Mouse (Mus musculus): ENCODE measurements around the gene Fam168a. TPM values are rescaled to one million over a fixed set of nuclear protein-coding genes. Genes with fewer than 3 reads are reported as not detected.
A peak's percentile ranks its signal among the peaks of the same experiment; 100 is the strongest.

Fam168a gene
- polyA plus RNA-seq, 1 experiment from 2014 or later = 47.4 TPM

DNA sequence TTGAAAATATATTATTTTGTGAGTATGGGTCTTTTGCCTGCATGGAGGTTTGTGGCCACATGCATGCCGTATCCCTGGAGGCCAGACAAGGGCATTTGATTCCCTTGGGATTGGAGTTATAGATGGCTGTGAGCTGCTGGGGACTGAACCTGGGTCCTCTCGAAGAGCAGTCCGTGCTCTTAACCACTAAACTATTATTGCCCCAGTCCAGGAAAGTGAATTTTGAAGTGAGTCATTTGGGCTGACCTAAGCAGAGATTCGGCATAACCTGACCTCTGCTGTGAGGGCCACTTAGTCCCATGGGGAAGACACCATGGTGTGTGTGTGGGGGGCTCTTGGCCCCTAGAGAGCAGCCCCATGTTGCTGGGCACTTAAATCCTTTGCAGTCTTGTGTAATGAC is 164.9 kb downstream of the Fam168a start:
- H3K27ac ChIP-seq = no peak overlapping the region
- H3K4me1 ChIP-seq (replicated peaks) = no peaks in the 10 kb centered on the region
- H3K27me3 ChIP-seq (ENCODE audit: insufficient read depth, poor library complexity, severe bottlenecking) = no peaks in the 10 kb centered on the region
- no peaks in the 10 kb centered on the region for H3K9me3 ChIP-seq
- WGBS = 91% methylated on average over 4 of the region's 4 CpGs
- no peak overlapping the region for H3K4me3 ChIP-seq
- H3K36me3 ChIP-seq = peaks cover 54% of the 10 kb centered on the region
- DNase-seq (ENCODE audit: low spot score) = no peak

DNA sequence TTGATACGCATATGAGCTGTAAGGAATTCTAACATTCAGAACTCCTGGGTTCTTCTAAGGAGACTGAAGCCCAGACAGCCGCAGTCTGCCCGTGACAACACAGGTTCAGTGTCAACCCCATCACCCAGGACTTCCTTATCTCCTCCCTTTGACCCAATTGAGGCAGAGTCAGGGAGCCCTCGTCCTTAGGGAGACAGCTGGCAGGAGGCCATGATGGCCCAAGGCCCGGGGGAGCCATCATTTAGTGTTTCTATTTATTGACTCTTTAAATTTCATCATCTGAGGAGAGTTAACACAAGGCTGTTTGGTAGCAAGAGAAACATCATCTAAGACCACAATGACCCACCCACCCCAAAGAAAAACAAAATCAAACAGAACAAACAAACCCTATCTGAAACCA is 165.5 kb downstream of the Fam168a start:
- H3K4me1 ChIP-seq (replicated peaks) = no peaks in the 10 kb centered on the region
- H3K36me3 ChIP-seq = peaks cover 59% of the 10 kb centered on the region
- H3K27me3 ChIP-seq (ENCODE audit: insufficient read depth, poor library complexity, severe bottlenecking) = no peaks in the 10 kb centered on the region
- H3K27ac ChIP-seq = no peak overlapping the region
- no peak overlapping the region for H3K4me3 ChIP-seq
- no peaks in the 10 kb centered on the region for H3K9me3 ChIP-seq
- no peak for DNase-seq (ENCODE audit: low spot score)
- WGBS = 87% methylated on average over 5 of the region's 5 CpGs

DNA sequence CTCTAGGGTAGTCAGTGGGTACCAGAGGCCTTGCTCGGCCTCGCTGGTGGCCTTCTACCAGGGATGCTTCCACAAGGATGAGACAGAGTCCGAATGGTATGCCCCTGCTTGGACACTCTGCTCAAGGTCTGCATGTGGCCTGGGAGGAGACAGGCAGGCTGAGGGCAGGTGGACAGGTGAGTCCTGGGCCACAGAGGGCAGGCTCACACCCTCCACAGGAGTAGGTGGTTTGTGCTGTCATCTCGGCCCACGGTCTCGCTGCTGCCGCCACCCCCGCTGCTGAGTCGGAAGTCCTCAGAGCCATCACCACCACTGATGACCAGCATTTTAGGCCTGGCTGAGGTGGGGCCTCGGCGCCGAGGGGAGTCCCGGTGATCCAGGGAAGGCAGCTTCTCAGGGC is 166.8 kb downstream of the Fam168a start:
- Histone ChIP-seq H3K4me1 (replicated peaks) (no peaks in the 10 kb centered on the region), H3K27ac (no peak overlapping the region), H3K36me3 (peaks cover 72% of the 10 kb centered on the region), H3K9me3 (no peaks in the 10 kb centered on the region), H3K4me3 (no peak overlapping the region), H3K27me3 (ENCODE audit: insufficient read depth, poor library complexity, severe bottlenecking) (no peaks in the 10 kb centered on the region)
- DNase-seq (ENCODE audit: low spot score) = no peak
- 95% methylated on average over 13 of the region's 13 CpGs for WGBS

DNA sequence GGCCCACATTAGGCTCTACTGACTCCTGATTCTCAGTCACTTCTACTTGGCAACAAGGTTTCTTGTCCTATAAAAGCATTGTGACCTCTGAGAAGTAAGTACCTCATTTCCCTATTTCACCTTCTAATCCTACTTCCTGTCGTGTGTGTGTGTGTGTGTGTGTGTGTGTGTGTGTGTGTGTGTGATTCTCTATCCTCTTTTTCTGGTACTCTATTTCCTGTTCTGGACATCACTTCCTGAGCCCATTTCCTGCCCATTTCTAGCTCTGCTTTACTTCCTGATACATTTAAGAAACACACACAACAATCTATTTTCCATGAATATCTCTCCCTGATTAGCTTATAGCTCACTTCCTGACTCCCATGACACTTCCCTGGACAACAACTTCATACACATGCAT is 169.4 kb downstream of the Fam168a start:
- H3K36me3 ChIP-seq = peaks cover 96% of the 10 kb centered on the region

DNA sequence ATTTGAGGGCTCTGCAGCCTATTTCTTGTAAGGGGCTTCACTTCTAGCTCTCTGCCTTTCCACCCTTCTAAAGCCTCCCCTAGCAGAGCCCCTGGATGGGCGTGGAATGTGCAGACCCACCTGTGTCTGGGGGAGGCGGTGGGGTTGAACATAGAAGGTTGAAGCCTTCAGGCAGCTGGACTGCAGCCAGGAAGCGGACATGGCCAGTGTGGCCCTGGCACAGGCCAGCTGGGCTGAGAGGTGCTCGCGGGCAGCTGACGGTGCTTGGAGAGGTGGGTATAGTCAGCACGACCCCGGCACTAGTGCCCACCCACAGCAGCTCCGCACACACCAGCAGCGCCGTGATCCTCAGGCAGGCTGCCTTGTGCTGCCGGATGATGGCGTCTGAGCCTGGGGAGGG is 169.9 kb downstream of the Fam168a start:
- 95% methylated on average over 13 of the region's 13 CpGs for WGBS
- no peak for DNase-seq (ENCODE audit: low spot score)
- no peaks in the 10 kb centered on the region for H3K27me3 ChIP-seq (ENCODE audit: insufficient read depth, poor library complexity, severe bottlenecking)
- H3K36me3 ChIP-seq = peaks cover 99% of the 10 kb centered on the region
- H3K27ac ChIP-seq = no peak overlapping the region
- H3K4me1 ChIP-seq (replicated peaks) = peaks cover 8% of the 10 kb centered on the region
- H3K4me3 ChIP-seq = no peak overlapping the region
- no peaks in the 10 kb centered on the region for H3K9me3 ChIP-seq

More for the DNA sequence above, 169.4 kb downstream of the Fam168a start:
- no peaks in the 10 kb centered on the region for H3K27me3 ChIP-seq (ENCODE audit: insufficient read depth, poor library complexity, severe bottlenecking)
- H3K4me1 ChIP-seq (replicated peaks) = peaks cover 8% of the 10 kb centered on the region
- no peak overlapping the region for H3K4me3 ChIP-seq
- 86% methylated on average over 1 of the region's 1 CpGs for WGBS
- H3K27ac ChIP-seq = no peak overlapping the region
- DNase-seq (ENCODE audit: low spot score) = no peak
- no peaks in the 10 kb centered on the region for H3K9me3 ChIP-seq

DNA sequence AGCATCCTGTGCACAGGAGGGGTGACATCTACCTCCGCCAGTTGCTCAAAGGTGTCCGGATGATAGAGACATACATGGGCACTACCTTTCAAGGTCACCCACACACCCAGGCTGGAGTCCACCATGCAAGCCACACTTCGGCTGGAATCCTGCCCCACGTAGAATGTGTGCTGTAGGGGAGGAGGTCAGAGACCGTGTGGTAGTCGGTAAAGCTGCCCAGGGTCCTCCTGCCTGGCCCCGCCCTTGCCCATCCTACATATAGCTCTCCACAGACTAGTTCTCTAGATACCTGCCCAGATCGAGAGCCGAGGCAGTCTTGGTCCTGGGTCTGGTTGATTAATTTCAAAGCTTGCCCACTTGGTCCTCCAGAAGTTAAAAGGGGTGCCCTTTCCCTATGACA is 170.3 kb downstream of the Fam168a start:
- peaks cover 8% of the 10 kb centered on the region for H3K4me1 ChIP-seq (replicated peaks)
- 93% methylated on average over 9 of the region's 9 CpGs for WGBS
- no peak overlapping the region for H3K27ac ChIP-seq
- H3K27me3 ChIP-seq (ENCODE audit: insufficient read depth, poor library complexity, severe bottlenecking) = no peaks in the 10 kb centered on the region
- no peaks in the 10 kb centered on the region for H3K9me3 ChIP-seq
- no peak overlapping the region for H3K4me3 ChIP-seq
- peaks cover 99% of the 10 kb centered on the region for H3K36me3 ChIP-seq
- no peak for DNase-seq (ENCODE audit: low spot score)

DNA sequence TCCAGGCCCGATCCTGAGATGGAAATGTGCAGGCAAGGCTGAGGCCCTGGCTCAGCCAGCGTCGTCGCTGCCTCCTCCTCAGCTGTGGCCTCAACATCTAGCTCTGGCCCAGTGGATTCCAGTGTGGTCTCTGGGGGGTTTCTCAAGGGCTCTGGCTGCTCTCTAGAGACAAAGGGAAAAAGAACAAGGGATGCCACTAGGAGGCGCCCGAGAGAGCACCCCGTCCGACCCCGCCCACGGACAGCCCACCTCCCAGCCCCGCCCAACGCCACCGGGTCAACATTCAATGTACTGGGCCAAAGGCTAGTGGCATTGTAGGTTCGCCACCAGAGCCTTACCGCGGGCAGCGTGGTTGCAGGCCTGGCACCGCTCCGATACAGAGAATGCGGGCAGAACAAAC is 173.2 kb downstream of the Fam168a start:
- Histone ChIP-seq H3K4me3 (0 out of 2 replicates have a peak overlapping the region, but pooled peaks have one; percentile 1), H3K27me3 (ENCODE audit: insufficient read depth, poor library complexity, severe bottlenecking) (no peaks in the 10 kb centered on the region), H3K9me3 (no peaks in the 10 kb centered on the region), H3K4me1 (replicated peaks) (peaks cover 8% of the 10 kb centered on the region), H3K27ac (peak overlapping the region; percentile 86), H3K36me3 (peaks cover 99% of the 10 kb centered on the region)
- peak; percentile 79 for DNase-seq (ENCODE audit: low spot score)
- WGBS = 20% methylated on average over 20 of the region's 20 CpGs

DNA sequence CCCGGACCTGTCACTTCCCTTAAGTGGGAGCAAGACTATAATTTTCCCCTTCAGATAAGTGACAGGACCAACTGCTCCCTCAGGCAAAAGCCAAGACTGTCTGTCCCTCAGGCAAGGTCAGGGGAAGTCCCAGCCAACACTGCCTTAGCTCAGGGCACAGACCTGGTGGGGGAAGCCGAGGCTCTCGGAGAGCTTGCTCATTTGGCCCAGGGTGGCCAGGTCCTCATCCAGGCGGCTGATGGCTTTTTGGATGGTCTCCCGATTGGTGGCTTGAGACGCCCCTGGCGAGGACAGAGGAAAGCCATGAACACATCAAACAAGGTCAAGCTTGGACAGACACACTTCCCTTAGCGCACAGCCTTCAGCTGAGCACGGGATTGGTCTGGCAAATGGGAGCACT is 175.1 kb downstream of the Fam168a start:
- H3K4me1 ChIP-seq (replicated peaks) = peaks cover 8% of the 10 kb centered on the region
- no peaks in the 10 kb centered on the region for H3K27me3 ChIP-seq (ENCODE audit: insufficient read depth, poor library complexity, severe bottlenecking)
- H3K4me3 ChIP-seq = no peak overlapping the region
- no peak overlapping the region for H3K27ac ChIP-seq
- H3K9me3 ChIP-seq = no peaks in the 10 kb centered on the region
- H3K36me3 ChIP-seq = peaks cover 93% of the 10 kb centered on the region
- 89% methylated on average over 9 of the region's 9 CpGs for WGBS
- DNase-seq (ENCODE audit: low spot score) = no peak

DNA sequence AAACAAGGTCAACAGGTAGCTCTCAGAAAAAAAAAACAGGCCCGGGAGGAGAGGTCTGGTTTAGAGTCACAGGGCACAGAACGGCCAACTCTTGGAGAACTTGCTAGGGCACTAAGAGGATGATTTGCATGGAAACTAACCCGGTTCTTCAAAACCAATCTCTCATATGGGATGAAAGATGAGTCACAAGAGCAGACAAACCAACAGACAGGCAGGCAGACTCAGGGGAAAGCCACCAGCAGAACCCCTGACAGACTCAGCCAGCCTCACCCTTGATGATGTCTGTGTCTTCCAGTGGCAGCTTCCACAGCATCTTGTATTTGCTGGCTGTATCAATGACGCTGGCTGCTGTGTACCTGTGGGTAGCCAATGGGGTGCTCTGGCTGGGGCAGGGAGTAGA is 175.5 kb downstream of the Fam168a start:
- Histone ChIP-seq H3K4me3 (no peak overlapping the region), H3K4me1 (replicated peaks) (peaks cover 8% of the 10 kb centered on the region), H3K27me3 (ENCODE audit: insufficient read depth, poor library complexity, severe bottlenecking) (no peaks in the 10 kb centered on the region), H3K36me3 (peaks cover 89% of the 10 kb centered on the region), H3K9me3 (no peaks in the 10 kb centered on the region), H3K27ac (no peak overlapping the region)
- WGBS = 91% methylated on average over 4 of the region's 4 CpGs
- DNase-seq (ENCODE audit: low spot score) = no peak

DNA sequence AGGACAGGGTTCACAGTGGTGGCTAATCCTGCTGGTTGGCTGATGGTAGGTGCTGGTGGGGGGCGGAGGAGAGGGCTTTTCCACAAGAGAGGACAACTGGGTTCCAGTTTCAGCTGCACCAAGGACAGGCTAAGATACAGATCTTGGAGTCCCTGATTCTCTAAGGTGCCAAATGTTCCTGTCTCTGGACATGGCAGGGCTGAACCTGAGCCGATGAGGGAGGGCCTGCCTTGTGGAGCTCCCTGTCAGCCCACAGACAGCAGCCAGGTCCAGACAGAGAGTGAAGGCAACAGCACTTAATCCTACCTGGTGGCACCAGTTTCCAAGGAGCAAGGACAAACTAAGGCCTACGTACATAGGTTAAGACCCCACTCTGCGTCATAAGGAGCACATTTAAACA is 178.0 kb downstream of the Fam168a start:
- H3K27ac ChIP-seq = no peak overlapping the region
- DNase-seq (ENCODE audit: low spot score) = no peak
- 93% methylated on average over 4 of the region's 4 CpGs for WGBS
- H3K4me1 ChIP-seq (replicated peaks) = peaks cover 6% of the 10 kb centered on the region
- no peak overlapping the region for H3K4me3 ChIP-seq
- H3K27me3 ChIP-seq (ENCODE audit: insufficient read depth, poor library complexity, severe bottlenecking) = no peaks in the 10 kb centered on the region
- peaks cover 82% of the 10 kb centered on the region for H3K36me3 ChIP-seq
- H3K9me3 ChIP-seq = no peaks in the 10 kb centered on the region

DNA sequence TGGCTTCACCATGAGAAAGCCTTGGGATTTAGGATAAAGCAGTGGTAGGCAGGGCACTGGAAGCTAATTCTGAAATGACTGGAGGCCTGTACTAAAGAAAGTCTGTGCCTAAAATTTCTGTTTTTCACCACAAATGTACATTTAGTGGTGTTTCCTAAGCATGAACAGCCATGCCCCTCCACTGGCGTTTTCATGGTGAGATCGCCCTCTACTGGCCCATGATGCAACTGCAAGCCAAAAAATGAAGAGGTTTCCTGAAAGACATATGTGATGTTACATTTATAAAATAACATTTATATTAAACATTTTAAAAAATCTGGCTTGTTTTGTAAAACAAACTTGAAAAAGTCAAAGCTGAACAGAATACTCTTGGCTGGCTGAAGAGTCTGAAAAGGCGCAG is 180.1 kb downstream of the Fam168a start:
- 36% methylated on average over 3 of the region's 3 CpGs for WGBS
- Histone ChIP-seq H3K9me3 (no peaks in the 10 kb centered on the region), H3K36me3 (peaks cover 80% of the 10 kb centered on the region), H3K27me3 (ENCODE audit: insufficient read depth, poor library complexity, severe bottlenecking) (no peaks in the 10 kb centered on the region), H3K4me3 (no peak overlapping the region), H3K4me1 (replicated peaks) (0 out of 2 replicates have a peak, but pooled peaks cover 2% of the 10 kb centered on the region), H3K27ac (no peak overlapping the region)
- peak; percentile 55 for DNase-seq (ENCODE audit: low spot score)

Other genes with a start within 250 kb of the Fam168a start
- 0.09 TPM in 1 of 2 replicates, not detected in the other for gene Ucp3, start 233.6 kb upstream of the Fam168a start, polyA plus RNA-seq (2016; fragmentation: Nextera tagmentation; extraction: Ambion mirVana)
- 122 and 123 TPM in 2 replicates for gene Ucp2, start 213.3 kb upstream of the Fam168a start, polyA plus RNA-seq (2016; fragmentation: Nextera tagmentation; extraction: Ambion mirVana)
- 1.9 and 9.2 TPM in 2 replicates for gene Dnajb13, start 191.7 kb upstream of the Fam168a start, polyA plus RNA-seq (2016; fragmentation: Nextera tagmentation; extraction: Ambion mirVana)
- gene Coa4, start 169.6 kb upstream of the Fam168a start, polyA plus RNA-seq (2016; fragmentation: Nextera tagmentation; extraction: Ambion mirVana) = 20.4 and 23.3 TPM in 2 replicates
- gene Rab6a, start 99.2 kb upstream of the Fam168a start, polyA plus RNA-seq (2016; fragmentation: Nextera tagmentation; extraction: Ambion mirVana) = 111 and 117 TPM in 2 replicates
- gene Mrpl48, start 98.3 kb upstream of the Fam168a start, polyA plus RNA-seq (2016; fragmentation: Nextera tagmentation; extraction: Ambion mirVana) = 57.9 and 66.6 TPM in 2 replicates
- gene Plekhb1, start 44.2 kb upstream of the Fam168a start, polyA plus RNA-seq (2016; fragmentation: Nextera tagmentation; extraction: Ambion mirVana) = 4.3 and 10.7 TPM in 2 replicates
- gene Relt, start 156.8 kb downstream of the Fam168a start, polyA plus RNA-seq (2016; fragmentation: Nextera tagmentation; extraction: Ambion mirVana) = 3.6 and 4.8 TPM in 2 replicates
- gene Arhgef17, start 225.5 kb downstream of the Fam168a start, polyA plus RNA-seq (2016; fragmentation: Nextera tagmentation; extraction: Ambion mirVana) = 6.7 and 8.2 TPM in 2 replicates